Mouse (Mus musculus) midbrain, embryonic 12.5 days (tissue): Measurements from ENCODE around the gene Osbpl2. TPM values are rescaled to one million over a fixed set of nuclear protein-coding genes. Genes with fewer than 3 reads are reported as not detected.

Source experiments
- ATAC-seq: fragments of 200-750 bp; cut with Nextera tagmentation; 2 replicates; pipeline ENCODE4 v1.8.0; 2017; ENCODE audit warnings: low read depth, moderate TSS enrichment, moderate library complexity; ENCODE audit not compliant: low FRiP score
- H3K27ac ChIP-seq: fragments of 300-500 bp; sonication (generic); replicated peaks from 2 replicates; pipeline ENCODE4 v1.5.1; 2016; ENCODE audit warnings: mild to moderate bottlenecking
- H3K27me3 ChIP-seq: fragments of 300-500 bp; sonication (generic); 2 replicates; pipeline ENCODE4 v1.6.1; 2016; ENCODE audit warnings: mild to moderate bottlenecking
- H3K36me3 ChIP-seq: fragments of 300-500 bp; sonication (generic); 2 replicates; pipeline ENCODE4 v1.6.1; 2016
- H3K4me1 ChIP-seq: fragments of 300-500 bp; sonication (generic); 2 replicates; pipeline ENCODE4 v1.6.1; 2016
- H3K4me2 ChIP-seq: fragments of 300-500 bp; sonication (generic); replicated peaks from 2 replicates; pipeline ENCODE4 v1.6.1; 2016; ENCODE audit warnings: mild to moderate bottlenecking, moderate library complexity
- H3K4me3 ChIP-seq: fragments of 300-500 bp; sonication (generic); 2 replicates; pipeline ENCODE4 v1.5.1; 2016; ENCODE audit warnings: mild to moderate bottlenecking
- H3K9ac ChIP-seq: fragments of 300-500 bp; sonication (generic); replicated peaks from 2 replicates; pipeline ENCODE4 v1.6.1; 2016; ENCODE audit warnings: mild to moderate bottlenecking, moderate library complexity
- H3K9me3 ChIP-seq: fragments of 300-500 bp; sonication (generic); 2 replicates; pipeline ENCODE4 v1.6.1; 2016; ENCODE audit warnings: mild to moderate bottlenecking
- WGBS: fragments of 180-500 bp; shearing (Covaris S2); methylation state at CpG from one replicate; pipeline ENCODE4 v1.1.7; 2016; 5-methylcytosine and 5-hydroxymethylcytosine counted together
- polyA plus RNA-seq: library from polyadenylated mRNA; unstranded; fragments of >200 nt; fragmentation: Nextera tagmentation; extraction: Ambion mirVana; gene quantifications from 2 replicates; pipeline ENCODE4 v1.2.1, GENCODE M21; 2016

Osbpl2 gene
- polyA plus RNA-seq, 1 experiment from 2014 or later: 52.8 TPM

- ATAC-seq: no peak
- Histone ChIP-seq H3K9ac (no peak overlapping the region), H3K27me3 (peaks cover 40% of the 10 kb centered on the region), H3K4me3 (no peak overlapping the region), H3K4me2 (no peak overlapping the region), H3K27ac (no peak overlapping the region), H3K36me3 (no peaks in the 10 kb centered on the region), H3K4me1 (peaks cover 24% of the 10 kb centered on the region), H3K9me3 (no peaks in the 10 kb centered on the region)
- 80% methylated on average over 6 of the region's 6 CpGs for WGBS
These were observed 10.8 kb upstream of the Osbpl2 start for GRCm38 (mm10) chr2:180108285-180108684.

- no peak overlapping the region for H3K4me3 ChIP-seq
- no peaks in the 10 kb centered on the region for H3K9me3 ChIP-seq
- H3K4me2 ChIP-seq: no peak overlapping the region
- H3K27ac ChIP-seq: peak overlapping the region; percentile 43; the same call in 1 of the 2 replicates
- peaks cover 49% of the 10 kb centered on the region for H3K4me1 ChIP-seq
- WGBS: 68% methylated on average over 17 of the region's 17 CpGs
- no peak for ATAC-seq
- H3K9ac ChIP-seq: no peak overlapping the region
- H3K27me3 ChIP-seq: 0 out of 2 replicates have a peak, but pooled peaks cover 15% of the 10 kb centered on the region
- no peaks in the 10 kb centered on the region for H3K36me3 ChIP-seq
These were observed 4.9 kb upstream of the Osbpl2 start for GRCm38 (mm10) chr2:180113909-180114890.

GRCm38 (mm10) chr2:180115279-180115678 lies 3.8 kb upstream of the Osbpl2 start:
- Histone ChIP-seq H3K27me3 (0 out of 2 replicates have a peak, but pooled peaks cover 15% of the 10 kb centered on the region), H3K9ac (no peak overlapping the region), H3K4me1 (peaks cover 56% of the 10 kb centered on the region), H3K9me3 (no peaks in the 10 kb centered on the region), H3K27ac (peak overlapping the region; percentile 43), H3K4me3 (no peak overlapping the region), H3K4me2 (no peak overlapping the region), H3K36me3 (no peaks in the 10 kb centered on the region)
- ATAC-seq: no peak
- WGBS: 45% methylated on average over 6 of the region's 6 CpGs

- no peaks in the 10 kb centered on the region for H3K9me3 ChIP-seq
These were observed 3.0 kb upstream of the Osbpl2 start for GRCm38 (mm10) chr2:180116081-180116493.

DNA sequence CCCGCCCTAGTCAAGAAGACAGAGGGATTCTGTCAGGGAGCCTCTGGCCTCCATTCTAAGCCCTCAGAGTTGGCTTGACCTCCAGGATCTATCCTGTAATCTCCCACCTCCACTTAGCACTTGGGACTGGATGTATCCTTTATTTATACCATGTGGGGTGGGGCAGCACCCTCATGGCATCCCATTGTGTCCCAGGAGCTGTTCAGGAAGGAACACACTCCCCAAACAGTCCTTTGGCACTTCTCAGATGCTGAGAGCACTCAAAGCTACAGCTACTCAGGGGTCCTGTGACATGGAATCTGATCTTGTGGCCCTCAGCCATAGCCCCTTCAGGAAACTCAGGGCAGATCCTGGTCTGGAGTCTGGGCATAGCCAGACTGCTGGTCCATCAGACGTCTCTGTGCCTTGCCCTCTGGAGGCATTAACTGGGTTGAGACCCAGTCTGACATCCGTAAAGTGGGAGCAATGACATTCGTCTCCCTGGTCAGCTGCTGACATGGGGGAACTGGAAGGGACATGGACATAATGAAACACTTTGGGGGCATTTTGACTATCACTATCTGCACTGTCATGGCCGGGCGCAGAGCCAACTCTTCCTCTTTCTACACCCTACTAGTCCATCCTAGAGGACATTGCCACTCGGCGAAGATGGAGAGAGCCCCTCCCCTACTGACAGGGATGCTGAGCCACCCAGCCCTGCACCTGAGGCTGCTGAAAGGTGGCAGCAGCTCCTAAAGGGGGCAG lies 2.2 kb upstream of the Osbpl2 start:
- Histone ChIP-seq H3K27ac (peak overlapping the region; percentile 94), H3K9ac (no peak overlapping the region), H3K27me3 (0 out of 2 replicates have a peak, but pooled peaks cover 10% of the 10 kb centered on the region), H3K4me1 (peaks cover 57% of the 10 kb centered on the region), H3K9me3 (no peaks in the 10 kb centered on the region), H3K4me3 (no peak overlapping the region), H3K4me2 (peak overlapping the region; percentile 96), H3K36me3 (no peaks in the 10 kb centered on the region)
- WGBS: 71% methylated on average over 8 of the region's 8 CpGs
- no peak for ATAC-seq

More at GRCm38 (mm10) chr2:180116081-180116493, 3.0 kb upstream of the Osbpl2 start:
- Histone ChIP-seq H3K4me2 (no peak overlapping the region), H3K27ac (no peak overlapping the region), H3K4me1 (peaks cover 57% of the 10 kb centered on the region), H3K9ac (no peak overlapping the region), H3K27me3 (0 out of 2 replicates have a peak, but pooled peaks cover 10% of the 10 kb centered on the region), H3K36me3 (no peaks in the 10 kb centered on the region), H3K4me3 (no peak overlapping the region)
- WGBS: 79% methylated on average over 10 of the region's 10 CpGs
- ATAC-seq: no peak

DNA sequence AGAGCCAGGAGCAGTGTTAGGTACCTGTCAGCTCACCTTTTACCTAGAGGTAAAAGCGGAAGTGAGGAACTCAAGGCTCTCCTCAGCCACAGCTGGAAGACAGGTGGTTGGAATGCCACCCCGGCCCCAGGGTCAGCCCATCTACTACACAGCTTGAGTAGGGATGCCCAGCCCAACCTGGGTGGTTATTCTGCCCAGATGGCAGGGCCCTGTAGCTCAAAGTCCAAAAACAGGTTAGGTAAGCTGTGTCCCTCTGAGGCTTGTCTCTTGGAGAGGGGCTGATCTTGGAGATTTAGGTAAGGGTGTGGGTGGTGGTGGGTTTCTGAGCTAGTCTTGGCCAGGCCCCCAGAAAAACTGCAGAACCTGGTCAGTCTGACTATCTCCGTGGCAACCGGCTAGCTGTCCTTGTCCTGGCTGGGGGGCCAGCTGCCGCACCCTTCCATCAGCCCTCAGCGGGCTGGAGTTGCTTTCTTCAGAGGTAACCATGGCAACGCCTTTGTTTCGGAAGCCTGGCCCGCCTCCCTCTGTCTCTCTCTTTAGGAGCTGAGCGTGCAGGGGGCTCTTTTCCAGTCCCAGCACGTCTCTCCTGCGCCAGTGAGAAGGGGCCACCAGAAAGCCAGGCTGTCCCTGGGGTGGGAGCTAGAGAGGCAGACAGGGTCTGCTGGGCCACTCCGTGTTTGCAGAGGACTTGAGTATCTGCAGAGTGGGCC lies 1.5 kb upstream of the Osbpl2 start:
- 6% methylated on average over 13 of the region's 13 CpGs for WGBS
- peaks cover 57% of the 10 kb centered on the region for H3K4me1 ChIP-seq
- H3K36me3 ChIP-seq: no peaks in the 10 kb centered on the region
- peak overlapping the region; percentile 94 for H3K27ac ChIP-seq
- 0 out of 2 replicates have a peak overlapping the region, but pooled peaks have one; percentile 49 for H3K9ac ChIP-seq
- H3K9me3 ChIP-seq: no peaks in the 10 kb centered on the region
- 0 out of 2 replicates have a peak, but pooled peaks cover 10% of the 10 kb centered on the region for H3K27me3 ChIP-seq
- peak overlapping the region; percentile 89 for H3K4me3 ChIP-seq
- peak overlapping the region; percentile 96 for H3K4me2 ChIP-seq
- ATAC-seq: peak; percentile 63

GRCm38 (mm10) chr2:180119439-180120291 lies 559 bp downstream of the Osbpl2 start:
- 2% methylated on average over 53 of the region's 68 CpGs for WGBS
- H3K27ac ChIP-seq: peak overlapping the region; percentile 77
- peak overlapping the region; percentile 87 for H3K9ac ChIP-seq
- H3K9me3 ChIP-seq: 0 out of 2 replicates have a peak, but pooled peaks cover 3% of the 10 kb centered on the region
- peaks cover 14% of the 10 kb centered on the region for H3K36me3 ChIP-seq
- peak overlapping the region; percentile 89 for H3K4me3 ChIP-seq
- peak overlapping the region; percentile 96 for H3K4me2 ChIP-seq
- peaks cover 50% of the 10 kb centered on the region for H3K4me1 ChIP-seq
- ATAC-seq: peak; percentile 11
- 0 out of 2 replicates have a peak, but pooled peaks cover 7% of the 10 kb centered on the region for H3K27me3 ChIP-seq

- Histone ChIP-seq H3K27me3 (0 out of 2 replicates have a peak, but pooled peaks cover 7% of the 10 kb centered on the region), H3K9me3 (0 out of 2 replicates have a peak, but pooled peaks cover 3% of the 10 kb centered on the region), H3K4me1 (peaks cover 44% of the 10 kb centered on the region), H3K4me3 (peak overlapping the region; percentile 89), H3K4me2 (peak overlapping the region; percentile 96), H3K9ac (peak overlapping the region; percentile 87; the same call in 1 of the 2 replicates), H3K36me3 (peaks cover 14% of the 10 kb centered on the region), H3K27ac (no peak overlapping the region)
- ATAC-seq: no peak
- WGBS: 78% methylated on average over 5 of the region's 5 CpGs
These were observed 1.2 kb downstream of the Osbpl2 start for GRCm38 (mm10) chr2:180120292-180120761.

DNA sequence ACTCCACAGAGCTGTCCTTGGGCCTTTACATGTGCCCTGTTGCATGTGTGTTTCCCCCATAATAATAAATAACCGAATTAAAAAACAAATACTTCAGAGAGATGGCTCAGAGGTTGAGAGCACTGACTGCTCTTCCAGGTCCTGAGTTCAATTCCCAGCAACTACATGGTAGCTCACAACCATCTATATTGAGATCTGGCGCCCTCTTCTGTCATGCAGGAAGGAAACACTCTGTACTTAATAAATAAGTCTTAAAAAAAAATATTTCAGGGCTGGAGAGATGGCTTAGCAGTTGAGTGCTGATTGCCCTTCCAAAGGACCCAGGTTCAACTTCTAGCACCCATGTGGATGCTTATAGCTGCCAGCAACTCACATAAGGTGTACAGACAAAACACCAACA lies 5.1 kb downstream of the Osbpl2 start:
- Histone ChIP-seq H3K4me1 (peaks cover 32% of the 10 kb centered on the region), H3K4me3 (no peak overlapping the region), H3K27ac (no peak overlapping the region), H3K9ac (no peak overlapping the region), H3K9me3 (0 out of 2 replicates have a peak, but pooled peaks cover 3% of the 10 kb centered on the region), H3K27me3 (no peaks in the 10 kb centered on the region), H3K36me3 (peaks cover 14% of the 10 kb centered on the region), H3K4me2 (no peak overlapping the region)
- no peak for ATAC-seq
- 83% methylated on average over 2 of the region's 2 CpGs for WGBS

GRCm38 (mm10) chr2:180126195-180126594 lies 7.1 kb downstream of the Osbpl2 start:
- H3K9ac ChIP-seq: no peak overlapping the region; the same call in 1 of the 2 replicates
- H3K4me3 ChIP-seq: no peak overlapping the region
- no peak overlapping the region for H3K4me2 ChIP-seq
- H3K27me3 ChIP-seq: no peaks in the 10 kb centered on the region
- peaks cover 14% of the 10 kb centered on the region for H3K36me3 ChIP-seq
- 0 out of 2 replicates have a peak, but pooled peaks cover 3% of the 10 kb centered on the region for H3K9me3 ChIP-seq
- no peak for ATAC-seq
- WGBS: 8% methylated on average over 4 of the region's 4 CpGs
- peaks cover 24% of the 10 kb centered on the region for H3K4me1 ChIP-seq
- H3K27ac ChIP-seq: no peak overlapping the region
